Mouse (Mus musculus): ENCODE results near the gene Exoc5. TPM values are rescaled to one million over a fixed set of nuclear protein-coding genes. Genes with fewer than 3 reads are reported as not detected.

Exoc5 gene
- polyA plus RNA-seq, 1 experiment from 2014 or later: 94.0 TPM

- Histone ChIP-seq H3K27ac (no peak overlapping the region), H3K27me3 (no peaks in the 10 kb centered on the region), H3K4me3 (replicated peaks) (no peak overlapping the region), H3K4me2 (no peak overlapping the region), H3K36me3 (replicated peaks) (no peaks in the 10 kb centered on the region), H3K9ac (no peak overlapping the region), H3K9me3 (no peaks in the 10 kb centered on the region), H3K4me1 (peaks cover 22% of the 10 kb centered on the region)
- 83% methylated on average over 2 of the region's 2 CpGs for WGBS
- no peak for ATAC-seq (ENCODE audit: low FRiP score)
Measured at GRCm38 (mm10) chr14:49063838-49064237, 2.6 kb downstream of the Exoc5 start.

GRCm38 (mm10) chr14:49049492-49049891 lies 17.0 kb downstream of the Exoc5 start:
- no peak overlapping the region for H3K4me3 ChIP-seq (replicated peaks)
- H3K36me3 ChIP-seq (replicated peaks): peaks cover 15% of the 10 kb centered on the region
- no peaks in the 10 kb centered on the region for H3K9me3 ChIP-seq
- no peak for ATAC-seq (ENCODE audit: low FRiP score)
- H3K27ac ChIP-seq: no peak overlapping the region
- H3K27me3 ChIP-seq: no peaks in the 10 kb centered on the region
- H3K9ac ChIP-seq: no peak overlapping the region
- H3K4me2 ChIP-seq: no peak overlapping the region
- no peaks in the 10 kb centered on the region for H3K4me1 ChIP-seq

- Histone ChIP-seq H3K9me3 (no peaks in the 10 kb centered on the region), H3K4me1 (no peaks in the 10 kb centered on the region), H3K4me3 (replicated peaks) (no peak overlapping the region), H3K27ac (no peak overlapping the region), H3K27me3 (no peaks in the 10 kb centered on the region), H3K4me2 (no peak overlapping the region), H3K9ac (no peak overlapping the region), H3K36me3 (replicated peaks) (peaks cover 10% of the 10 kb centered on the region; the same call in 1 of the 2 replicates)
- WGBS: 92% methylated on average over 4 of the region's 4 CpGs
- ATAC-seq (ENCODE audit: low FRiP score): no peak
Measured at GRCm38 (mm10) chr14:49045610-49046009, 20.8 kb downstream of the Exoc5 start.

GRCm38 (mm10) chr14:49028991-49029390 lies 37.5 kb downstream of the Exoc5 start:
- Histone ChIP-seq H3K4me3 (replicated peaks) (no peak overlapping the region), H3K27me3 (no peaks in the 10 kb centered on the region), H3K4me1 (no peaks in the 10 kb centered on the region), H3K36me3 (replicated peaks) (peaks cover 21% of the 10 kb centered on the region), H3K9me3 (no peaks in the 10 kb centered on the region), H3K27ac (no peak overlapping the region), H3K9ac (no peak overlapping the region), H3K4me2 (no peak overlapping the region)
- 95% methylated on average over 5 of the region's 5 CpGs for WGBS
- no peak for ATAC-seq (ENCODE audit: low FRiP score)

GRCm38 (mm10) chr14:49027779-49028368 lies 38.6 kb downstream of the Exoc5 start:
- Histone ChIP-seq H3K4me1 (no peaks in the 10 kb centered on the region), H3K27ac (no peak overlapping the region), H3K9me3 (no peaks in the 10 kb centered on the region), H3K4me2 (no peak overlapping the region), H3K27me3 (no peaks in the 10 kb centered on the region), H3K4me3 (replicated peaks) (no peak overlapping the region), H3K36me3 (replicated peaks) (peaks cover 17% of the 10 kb centered on the region), H3K9ac (no peak overlapping the region)
- 55% methylated on average over 3 of the region's 3 CpGs for WGBS
- ATAC-seq (ENCODE audit: low FRiP score): no peak

GRCm38 (mm10) chr14:49027040-49027778 lies 39.2 kb downstream of the Exoc5 start:
- Histone ChIP-seq H3K4me1 (no peaks in the 10 kb centered on the region), H3K9ac (no peak overlapping the region), H3K27me3 (no peaks in the 10 kb centered on the region), H3K4me3 (replicated peaks) (no peak overlapping the region), H3K4me2 (no peak overlapping the region), H3K9me3 (no peaks in the 10 kb centered on the region), H3K36me3 (replicated peaks) (peaks cover 16% of the 10 kb centered on the region), H3K27ac (no peak overlapping the region)
- no peak for ATAC-seq (ENCODE audit: low FRiP score)
- 88% methylated on average over 6 of the region's 6 CpGs for WGBS

- no peak for ATAC-seq (ENCODE audit: low FRiP score)
- H3K27me3 ChIP-seq: no peaks in the 10 kb centered on the region
- no peaks in the 10 kb centered on the region for H3K9me3 ChIP-seq
- H3K4me1 ChIP-seq: no peaks in the 10 kb centered on the region
- H3K36me3 ChIP-seq (replicated peaks): peaks cover 30% of the 10 kb centered on the region
- no peak overlapping the region for H3K9ac ChIP-seq
- no peak overlapping the region for H3K4me2 ChIP-seq
- WGBS: 91% methylated on average over 5 of the region's 5 CpGs
- no peak overlapping the region for H3K4me3 ChIP-seq (replicated peaks)
- no peak overlapping the region for H3K27ac ChIP-seq
Measured at GRCm38 (mm10) chr14:49019765-49020164, 46.7 kb downstream of the Exoc5 start.

- H3K27me3 ChIP-seq: no peaks in the 10 kb centered on the region
- 86% methylated on average over 2 of the region's 2 CpGs for WGBS
- H3K4me3 ChIP-seq (replicated peaks): no peak overlapping the region
- H3K36me3 ChIP-seq (replicated peaks): 0 out of 2 replicates have a peak, but pooled peaks cover 3% of the 10 kb centered on the region
- no peaks in the 10 kb centered on the region for H3K9me3 ChIP-seq
- H3K4me1 ChIP-seq: no peaks in the 10 kb centered on the region
- H3K9ac ChIP-seq: no peak overlapping the region
- no peak for ATAC-seq (ENCODE audit: low FRiP score)
- H3K4me2 ChIP-seq: no peak overlapping the region
- no peak overlapping the region for H3K27ac ChIP-seq
Measured at GRCm38 (mm10) chr14:49008399-49009189, 57.9 kb downstream of the Exoc5 start.

- Histone ChIP-seq H3K9me3 (no peaks in the 10 kb centered on the region), H3K27me3 (no peaks in the 10 kb centered on the region), H3K27ac (no peak overlapping the region), H3K4me1 (no peaks in the 10 kb centered on the region), H3K4me2 (no peak overlapping the region), H3K36me3 (replicated peaks) (0 out of 2 replicates have a peak, but pooled peaks cover 3% of the 10 kb centered on the region), H3K4me3 (replicated peaks) (no peak overlapping the region), H3K9ac (no peak overlapping the region)
- WGBS: 91% methylated on average over 2 of the region's 2 CpGs
- ATAC-seq (ENCODE audit: low FRiP score): no peak
Measured at GRCm38 (mm10) chr14:49007979-49008378, 58.5 kb downstream of the Exoc5 start.

GRCm38 (mm10) chr14:49001655-49002054 lies 64.8 kb downstream of the Exoc5 start:
- 81% methylated on average over 3 of the region's 3 CpGs for WGBS

GRCm38 (mm10) chr14:48998795-48999194 lies 67.7 kb downstream of the Exoc5 start:
- no peak overlapping the region for H3K4me2 ChIP-seq
- ATAC-seq (ENCODE audit: low FRiP score): no peak

More at GRCm38 (mm10) chr14:49001655-49002054, 64.8 kb downstream of the Exoc5 start:
- H3K36me3 ChIP-seq (replicated peaks): no peaks in the 10 kb centered on the region
- no peak overlapping the region for H3K4me3 ChIP-seq (replicated peaks)
- H3K4me1 ChIP-seq: no peaks in the 10 kb centered on the region
- no peaks in the 10 kb centered on the region for H3K9me3 ChIP-seq
- H3K27ac ChIP-seq: no peak overlapping the region
- no peaks in the 10 kb centered on the region for H3K27me3 ChIP-seq
- no peak overlapping the region for H3K9ac ChIP-seq
- H3K4me2 ChIP-seq: no peak overlapping the region
- no peak for ATAC-seq (ENCODE audit: low FRiP score)

GRCm38 (mm10) chr14:48993861-48994260 lies 72.6 kb downstream of the Exoc5 start:
- H3K36me3 ChIP-seq (replicated peaks): no peaks in the 10 kb centered on the region
- WGBS: 87% methylated on average over 3 of the region's 3 CpGs
- H3K4me3 ChIP-seq (replicated peaks): no peak overlapping the region
- no peak for ATAC-seq (ENCODE audit: low FRiP score)
- H3K27ac ChIP-seq: no peak overlapping the region
- peaks cover 28% of the 10 kb centered on the region for H3K4me1 ChIP-seq
- H3K4me2 ChIP-seq: no peak overlapping the region
- no peak overlapping the region for H3K9ac ChIP-seq
- H3K9me3 ChIP-seq: no peaks in the 10 kb centered on the region
- H3K27me3 ChIP-seq: peaks cover 2% of the 10 kb centered on the region; the same call in 1 of the 2 replicates

More at GRCm38 (mm10) chr14:48998795-48999194, 67.7 kb downstream of the Exoc5 start:
- H3K36me3 ChIP-seq (replicated peaks): no peaks in the 10 kb centered on the region
- no peaks in the 10 kb centered on the region for H3K27me3 ChIP-seq
- H3K9me3 ChIP-seq: no peaks in the 10 kb centered on the region
- H3K4me1 ChIP-seq: no peaks in the 10 kb centered on the region
- no peak overlapping the region for H3K4me3 ChIP-seq (replicated peaks)
- 40% methylated on average over 4 of the region's 4 CpGs for WGBS
- no peak overlapping the region for H3K27ac ChIP-seq
- H3K9ac ChIP-seq: no peak overlapping the region
